ENCODE assay signal across 10 mouse cellular contexts in genomic region chr7:66246716-66247235, GRCm38 (mm10).
DNase-seq lines count a peak whose midpoint lies in the region; ATAC-seq and TF ChIP-seq lines count a peak whose summit lies in the region.
"Had no signal": no experiment of that assay in that cellular context is flagged by ENCODE, and none has a peak within 500 bp of the region (broad histone marks: within the 10 kb centered on the region; RNA-seq: fewer than 3 reads in every experiment).

No protein-coding gene starts in this region.

- no peak for TF ChIP-seq CTCF in liver, postnatal 0 days (IDR thresholded peaks at IDR 0.05; ENCODE audit: low read depth)

- WGBS in liver, postnatal 0 days (ENCODE audit: insufficient replicate concordance) = 65% methylated on average over 11 of the region's 11 CpGs
- WGBS in liver, embryonic 11.5 days = 75% methylated on average over 11 of the region's 11 CpGs
- 35% methylated on average over 11 of the region's 11 CpGs for WGBS in forebrain, embryonic 13.5 days

- no peaks in the 10 kb centered on the region for H3K27me3 ChIP-seq in liver, postnatal 0 days (ENCODE audit: insufficient read depth, low read length)
- H3K27me3 ChIP-seq in liver, embryonic 11.5 days (replicated peaks; ENCODE audit: control insufficient read depth, insufficient read depth, low read length) = no peaks in the 10 kb centered on the region
- no peaks in the 10 kb centered on the region for H3K27me3 ChIP-seq in forebrain, embryonic 13.5 days

- no peak overlapping the region for H3K27ac ChIP-seq in liver, postnatal 0 days (ENCODE audit: low read depth)
- H3K27ac ChIP-seq in liver, embryonic 11.5 days (ENCODE audit: low read depth, low read length) = no peak overlapping the region
- peak overlapping the region; percentile 15; the same call in 1 of the 2 replicates for H3K27ac ChIP-seq in forebrain, embryonic 13.5 days

- TF ChIP-seq EP300 in liver, postnatal 0 days (IDR thresholded peaks at IDR 0.05; ENCODE audit: low read depth) = no peak

- DNase-seq in liver, postnatal 0 days = peak; percentile 14
- DNase-seq in liver, embryonic 11.5 days (ENCODE audit: low spot score) = no peak
- DNase-seq in kidney, adult 9 months = peak; percentile 75
- DNase-seq in natural killer cell, adult 2 months (ENCODE audit: low spot score in 2 of 2) = peak; percentile 36 to 51
- no peak for DNase-seq in spleen, postnatal 36 days (ENCODE audit: low spot score in 2 of 2)
- DNase-seq in layer of hippocampus, postnatal 25 days (ENCODE audit: extremely low spot score in 1 of 2, low spot score in 1 of 2) = no peak
- no peak for DNase-seq in left cerebral cortex, adult 9 months (ENCODE audit: low spot score in 2 of 2)
- DNase-seq: cerebellum, postnatal 36 days had no signal

- ATAC-seq in liver, postnatal 0 days = no peak
- no peak for ATAC-seq in liver, embryonic 11.5 days (replicated peaks; ENCODE audit: low FRiP score)
- no peak for ATAC-seq in forebrain, embryonic 13.5 days
- ATAC-seq: CD4-positive, CD25-positive, alpha-beta regulatory T cell, adult 4 months had no signal

- H3K9me3 ChIP-seq in liver, postnatal 0 days (ENCODE audit: low read length) = no peaks in the 10 kb centered on the region
- H3K9me3 ChIP-seq in liver, embryonic 11.5 days (ENCODE audit: control insufficient read depth, low read length) = no peaks in the 10 kb centered on the region
- H3K9me3 ChIP-seq in forebrain, embryonic 13.5 days (replicated peaks) = no peaks in the 10 kb centered on the region

- H3K9ac ChIP-seq in liver, postnatal 0 days (replicated peaks) = no peak overlapping the region
- no peak overlapping the region for H3K9ac ChIP-seq in liver, embryonic 11.5 days (ENCODE audit: low read depth, low read length)
- H3K9ac ChIP-seq in forebrain, embryonic 13.5 days = no peak overlapping the region

- H3K4me3 ChIP-seq in liver, postnatal 0 days (ENCODE audit: low read depth, low read length) = no peak overlapping the region
- H3K4me3 ChIP-seq in liver, embryonic 11.5 days (ENCODE audit: low read depth, low read length) = no peak overlapping the region
- H3K4me3 ChIP-seq in forebrain, embryonic 13.5 days = no peak overlapping the region

- H3K4me2 ChIP-seq in liver, postnatal 0 days (ENCODE audit: low read depth, low read length) = no peak overlapping the region
- H3K4me2 ChIP-seq in liver, embryonic 11.5 days = no peak overlapping the region
- no peak overlapping the region for H3K4me2 ChIP-seq in forebrain, embryonic 13.5 days

- peaks cover 4% of the 10 kb centered on the region for H3K4me1 ChIP-seq in liver, postnatal 0 days (ENCODE audit: insufficient read depth)
- H3K4me1 ChIP-seq in liver, embryonic 11.5 days (replicated peaks; ENCODE audit: control insufficient read depth, insufficient read depth, low read length) = peaks cover 18% of the 10 kb centered on the region
- peaks cover 18% of the 10 kb centered on the region for H3K4me1 ChIP-seq in forebrain, embryonic 13.5 days

- H3K36me3 ChIP-seq in liver, postnatal 0 days (replicated peaks; ENCODE audit: insufficient read depth, low read length) = no peaks in the 10 kb centered on the region
- no peaks in the 10 kb centered on the region for H3K36me3 ChIP-seq in liver, embryonic 11.5 days (ENCODE audit: control insufficient read depth, insufficient read depth, low read length)
- no peaks in the 10 kb centered on the region for H3K36me3 ChIP-seq in forebrain, embryonic 13.5 days (ENCODE audit: poor library complexity, severe bottlenecking)

Comparison
In these comparisons a context has a peak if more than half of its experiments do, and no peak if none do; other contexts are left out.
1. DNase-seq: peak in liver, postnatal 0 days (single experiment), kidney, adult 9 months (single experiment) and natural killer cell, adult 2 months (2 of 2); none in liver, embryonic 11.5 days (single experiment), spleen, postnatal 36 days (0 of 2), layer of hippocampus, postnatal 25 days (0 of 2) and left cerebral cortex, adult 9 months (0 of 2).